Mouse (Mus musculus): ENCODE measurements at regions not wholly inside any gene's neighbourhood (a gene's known extent, or its start where the extent isn't known, plus 50 kb on each side); places are given as distances from the start of the nearest gene placed in this dataset.

- no peaks in the 10 kb centered on the region for H3K9me3 ChIP-seq (replicated peaks; ENCODE audit: control insufficient read depth, low read length)
- ATAC-seq (ENCODE audit: insufficient read depth, low read depth) (peak; percentile 47; the same call in 1 of the 2 replicates), DNase-seq (ENCODE audit: low spot score) (peak; percentile 70)
- no peak overlapping the region for H3K4me2 ChIP-seq (ENCODE audit: low read depth, low read length)
- TF ChIP-seq CTCF (IDR thresholded peaks at IDR 0.05; ENCODE audit: low read depth) (peak; percentile 94), EP300 (IDR thresholded peaks at IDR 0.05; ENCODE audit: low read depth) (no peak)
- no peak overlapping the region for H3K27ac ChIP-seq (ENCODE audit: low read depth)
- WGBS: 12% methylated on average over 9 of the region's 9 CpGs
- no peak overlapping the region for H3K4me3 ChIP-seq (ENCODE audit: low read depth, low read length)
- no peaks in the 10 kb centered on the region for H3K27me3 ChIP-seq (ENCODE audit: control insufficient read depth, insufficient read depth, low read length)
- peaks cover 7% of the 10 kb centered on the region for H3K4me1 ChIP-seq (ENCODE audit: control insufficient read depth, insufficient read depth)
- no peaks in the 10 kb centered on the region for H3K36me3 ChIP-seq (replicated peaks; ENCODE audit: control insufficient read depth, insufficient read depth, low read length)
- H3K9ac ChIP-seq (replicated peaks; ENCODE audit: low read depth, low read length): no peak overlapping the region
Observed at GRCm38 (mm10) chr11:117056958-117057357, 58.0 kb upstream of the Sec14l1 start.

- Histone ChIP-seq H3K36me3 (replicated peaks; ENCODE audit: control insufficient read depth, insufficient read depth, low read length) (no peaks in the 10 kb centered on the region), H3K27ac (ENCODE audit: low read depth) (no peak overlapping the region), H3K4me3 (ENCODE audit: low read depth, low read length) (no peak overlapping the region), H3K4me1 (ENCODE audit: control insufficient read depth, insufficient read depth) (peaks cover 4% of the 10 kb centered on the region; the same call in 1 of the 2 replicates), H3K9me3 (replicated peaks; ENCODE audit: control insufficient read depth, low read length) (no peaks in the 10 kb centered on the region), H3K27me3 (ENCODE audit: control insufficient read depth, insufficient read depth, low read length) (no peaks in the 10 kb centered on the region), H3K4me2 (ENCODE audit: low read depth, low read length) (no peak overlapping the region), H3K9ac (replicated peaks; ENCODE audit: low read depth, low read length) (no peak overlapping the region)
- ATAC-seq (ENCODE audit: insufficient read depth, low read depth) (no peak), DNase-seq (ENCODE audit: low spot score) (peak; percentile 48)
- TF ChIP-seq CTCF (IDR thresholded peaks at IDR 0.05; ENCODE audit: low read depth) (peak; percentile 58), EP300 (IDR thresholded peaks at IDR 0.05; ENCODE audit: low read depth) (no peak)
- 36% methylated on average over 7 of the region's 7 CpGs for WGBS
Observed at GRCm38 (mm10) chr11:117057451-117057850, 57.5 kb upstream of the Sec14l1 start.

GRCm38 (mm10) chr11:117059120-117059519, 55.8 kb upstream of the Sec14l1 start:
- no peak overlapping the region for H3K27ac ChIP-seq (ENCODE audit: low read depth)
- peaks cover 4% of the 10 kb centered on the region; the same call in 1 of the 2 replicates for H3K4me1 ChIP-seq (ENCODE audit: control insufficient read depth, insufficient read depth)
- 19% methylated on average over 8 of the region's 8 CpGs for WGBS
- no peaks in the 10 kb centered on the region for H3K36me3 ChIP-seq (replicated peaks; ENCODE audit: control insufficient read depth, insufficient read depth, low read length)
- no peak overlapping the region for H3K9ac ChIP-seq (replicated peaks; ENCODE audit: low read depth, low read length)
- TF ChIP-seq CTCF (IDR thresholded peaks at IDR 0.05; ENCODE audit: low read depth) (no peak; the same call in 1 of the 2 replicates), EP300 (IDR thresholded peaks at IDR 0.05; ENCODE audit: low read depth) (no peak)
- H3K4me3 ChIP-seq (ENCODE audit: low read depth, low read length): no peak overlapping the region
- no peak overlapping the region for H3K4me2 ChIP-seq (ENCODE audit: low read depth, low read length)
- H3K27me3 ChIP-seq (ENCODE audit: control insufficient read depth, insufficient read depth, low read length): no peaks in the 10 kb centered on the region
- H3K9me3 ChIP-seq (replicated peaks; ENCODE audit: control insufficient read depth, low read length): no peaks in the 10 kb centered on the region
- DNase-seq (ENCODE audit: low spot score) (peak; percentile 37), ATAC-seq (ENCODE audit: insufficient read depth, low read depth) (peak; percentile 50)

- Histone ChIP-seq H3K4me3 (ENCODE audit: low read depth, low read length) (no peak overlapping the region), H3K27ac (ENCODE audit: low read depth) (no peak overlapping the region; the same call in 1 of the 2 replicates)
- WGBS: 10% methylated on average over 19 of the region's 19 CpGs
Observed at GRCm38 (mm10) chr11:117059981-117060705, 54.8 kb upstream of the Sec14l1 start.

GRCm38 (mm10) chr11:117060706-117061337, 54.1 kb upstream of the Sec14l1 start:
- H3K4me1 ChIP-seq (ENCODE audit: control insufficient read depth, insufficient read depth): peaks cover 4% of the 10 kb centered on the region; the same call in 1 of the 2 replicates
- H3K36me3 ChIP-seq (replicated peaks; ENCODE audit: control insufficient read depth, insufficient read depth, low read length): no peaks in the 10 kb centered on the region
- no peak overlapping the region for H3K9ac ChIP-seq (replicated peaks; ENCODE audit: low read depth, low read length)
- ATAC-seq (ENCODE audit: insufficient read depth, low read depth): no peak
- TF ChIP-seq CTCF (IDR thresholded peaks at IDR 0.05; ENCODE audit: low read depth): no peak
- no peak for TF ChIP-seq EP300 (IDR thresholded peaks at IDR 0.05; ENCODE audit: low read depth)
- no peaks in the 10 kb centered on the region for H3K9me3 ChIP-seq (replicated peaks; ENCODE audit: control insufficient read depth, low read length)
- H3K4me2 ChIP-seq (ENCODE audit: low read depth, low read length): peak overlapping the region; percentile 32
- 31% methylated on average over 9 of the region's 9 CpGs for WGBS
- H3K27ac ChIP-seq (ENCODE audit: low read depth): no peak overlapping the region
- H3K27me3 ChIP-seq (ENCODE audit: control insufficient read depth, insufficient read depth, low read length): no peaks in the 10 kb centered on the region
- no peak overlapping the region for H3K4me3 ChIP-seq (ENCODE audit: low read depth, low read length)
- no peak for DNase-seq (ENCODE audit: low spot score)

More at GRCm38 (mm10) chr11:117059981-117060705, 54.8 kb upstream of the Sec14l1 start:
- Histone ChIP-seq H3K9ac (replicated peaks; ENCODE audit: low read depth, low read length) (no peak overlapping the region), H3K4me1 (ENCODE audit: control insufficient read depth, insufficient read depth) (peaks cover 4% of the 10 kb centered on the region; the same call in 1 of the 2 replicates), H3K36me3 (replicated peaks; ENCODE audit: control insufficient read depth, insufficient read depth, low read length) (no peaks in the 10 kb centered on the region), H3K9me3 (replicated peaks; ENCODE audit: control insufficient read depth, low read length) (no peaks in the 10 kb centered on the region), H3K4me2 (ENCODE audit: low read depth, low read length) (peak overlapping the region; percentile 32), H3K27me3 (ENCODE audit: control insufficient read depth, insufficient read depth, low read length) (no peaks in the 10 kb centered on the region)
- ATAC-seq (ENCODE audit: insufficient read depth, low read depth): no peak
- TF ChIP-seq CTCF (IDR thresholded peaks at IDR 0.05; ENCODE audit: low read depth) (no peak), EP300 (IDR thresholded peaks at IDR 0.05; ENCODE audit: low read depth) (no peak)
- no peak for DNase-seq (ENCODE audit: low spot score)
